Mouse (Mus musculus): Measurements from ENCODE around the gene Adamts12.

Gene Adamts12

GRCm38 (mm10) chr15:11082961-11083569, 18.5 kb downstream of the Adamts12 start:
- DNase-seq (ENCODE audit: low spot score): no peak

DNA sequence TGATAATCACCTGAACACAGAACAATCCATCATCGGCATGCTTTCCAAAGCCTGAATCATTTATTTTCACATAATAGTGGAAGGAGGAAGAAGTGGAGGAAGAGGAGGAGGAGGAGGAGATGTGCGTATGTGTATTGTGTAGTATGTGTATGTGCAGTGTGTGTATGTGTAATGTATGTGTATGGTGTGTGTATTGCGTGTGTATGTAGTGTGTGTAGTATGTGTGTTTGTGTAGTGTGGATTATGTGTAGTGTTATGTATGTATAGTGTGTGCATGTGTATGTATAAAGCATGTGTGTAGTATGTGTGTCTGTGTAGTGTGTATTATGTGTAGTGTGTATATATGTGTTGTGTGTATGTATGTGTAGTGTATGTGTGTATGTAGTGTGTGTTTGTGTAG, 19.1 kb downstream of the Adamts12 start:
- DNase-seq (ENCODE audit: low spot score): no peak

DNA sequence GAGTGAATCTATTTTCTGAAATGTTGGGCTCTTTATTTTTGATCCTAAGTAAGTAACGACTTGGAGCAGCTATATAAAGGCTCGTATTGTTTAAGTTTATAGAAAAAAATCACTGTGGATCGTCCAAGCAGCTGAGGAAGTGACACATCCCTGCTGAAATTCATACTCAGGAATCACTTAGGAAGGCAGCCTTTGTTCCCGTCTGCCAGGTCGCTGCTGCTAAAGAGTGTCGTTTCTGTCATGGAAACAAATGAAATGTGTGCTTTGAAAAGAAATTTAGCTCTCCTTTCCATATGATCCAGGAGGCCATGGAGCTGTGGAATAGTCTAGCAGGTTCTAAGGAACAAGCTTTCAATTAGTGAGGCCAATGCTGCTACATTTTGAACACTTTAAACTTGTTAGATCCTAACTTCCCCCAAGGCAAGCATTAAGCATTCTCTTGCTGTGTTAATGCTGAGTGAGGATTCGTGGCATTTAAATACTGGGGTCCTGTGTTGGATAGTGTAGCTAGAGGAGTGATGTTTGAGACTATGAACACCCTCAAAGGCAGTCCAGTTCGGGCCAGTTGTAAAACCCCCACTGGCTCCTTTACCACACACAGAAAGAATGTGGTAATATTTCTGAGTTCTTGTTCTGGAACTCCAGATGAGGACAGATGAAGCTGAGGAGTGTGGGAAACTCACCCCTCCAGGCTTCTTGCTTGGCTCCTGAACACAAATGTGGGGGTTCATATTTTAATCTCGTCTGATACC, 19.8 kb downstream of the Adamts12 start:
- no peak for DNase-seq (ENCODE audit: low spot score)

- no peak for DNase-seq (ENCODE audit: low spot score)
Measured at GRCm38 (mm10) chr15:11084993-11085365, 20.4 kb downstream of the Adamts12 start.

DNA sequence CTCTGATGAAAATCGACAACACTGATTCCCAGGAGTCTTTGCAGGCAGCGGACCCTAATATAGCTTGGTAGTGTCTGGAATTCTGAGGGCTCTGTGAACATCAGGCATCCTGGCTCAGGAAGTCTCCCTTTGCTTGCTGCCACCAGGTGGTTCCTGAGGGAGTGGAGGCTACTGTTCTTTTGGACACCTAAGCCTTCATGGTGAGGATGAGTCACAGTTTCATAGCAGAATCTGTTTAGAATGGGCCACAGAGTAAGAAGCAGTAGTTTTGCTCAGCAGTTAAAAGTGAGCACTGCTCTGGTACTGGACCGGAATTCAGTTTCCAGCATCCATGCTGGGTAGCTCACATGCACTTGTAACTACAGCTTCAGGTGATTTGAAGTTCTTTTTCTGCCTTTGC, 24.9 kb downstream of the Adamts12 start:
- no peak for DNase-seq (ENCODE audit: low spot score)

DNA sequence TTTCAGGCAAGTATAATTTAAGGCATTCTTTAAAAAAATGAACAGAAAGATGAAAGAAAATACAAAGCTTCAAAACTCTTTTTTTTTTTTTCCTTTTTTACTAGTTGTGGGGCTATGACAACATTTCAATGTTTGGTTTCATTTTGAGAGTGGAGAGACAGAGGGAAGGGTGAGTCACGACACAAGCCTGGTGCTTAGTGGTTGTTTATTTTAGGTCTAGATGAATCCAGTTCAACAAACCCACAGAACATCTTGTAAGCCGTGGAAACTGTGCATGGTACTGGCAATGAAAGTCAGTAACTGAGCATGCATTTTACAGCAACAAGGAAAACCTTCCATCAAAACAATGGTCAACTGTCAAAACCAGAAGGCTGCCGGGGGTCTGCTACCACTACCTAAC, 31.0 kb downstream of the Adamts12 start:
- peak; percentile 8 for DNase-seq (ENCODE audit: low spot score)

- no peak for DNase-seq (ENCODE audit: low spot score)
Measured at GRCm38 (mm10) chr15:11097967-11098702, 33.5 kb downstream of the Adamts12 start.

GRCm38 (mm10) chr15:11098940-11099339, 34.4 kb downstream of the Adamts12 start:
- no peak for DNase-seq (ENCODE audit: low spot score)

GRCm38 (mm10) chr15:11100917-11101316, 36.3 kb downstream of the Adamts12 start:
- no peak for DNase-seq (ENCODE audit: low spot score)

GRCm38 (mm10) chr15:11105101-11105500, 40.5 kb downstream of the Adamts12 start:
- DNase-seq (ENCODE audit: low spot score): no peak

GRCm38 (mm10) chr15:11107376-11107775, 42.8 kb downstream of the Adamts12 start:
- DNase-seq (ENCODE audit: low spot score): no peak

GRCm38 (mm10) chr15:11114631-11115197, 50.1 kb downstream of the Adamts12 start:
- DNase-seq (ENCODE audit: low spot score): no peak

DNA sequence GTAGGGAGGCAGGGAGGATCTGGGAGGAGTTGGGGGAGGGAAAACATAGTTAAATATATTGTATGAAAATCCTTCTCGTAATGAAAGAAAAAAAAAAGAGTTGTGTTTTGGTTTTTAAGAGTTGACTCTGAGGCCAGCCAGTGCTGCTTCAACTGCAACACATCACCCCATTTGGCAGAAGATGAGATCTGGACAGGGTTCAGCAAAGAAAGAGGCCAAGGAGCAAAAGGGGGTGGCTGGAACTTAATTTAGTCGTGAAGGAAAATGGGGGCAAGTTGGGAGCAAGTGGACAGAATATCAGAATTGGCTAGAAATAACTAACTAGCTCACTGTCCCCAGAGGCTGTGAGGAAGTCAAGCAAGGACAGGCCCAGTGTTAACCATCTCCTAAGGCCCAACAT, 51.7 kb downstream of the Adamts12 start:
- no peak for DNase-seq (ENCODE audit: low spot score)

- no peak for DNase-seq (ENCODE audit: low spot score)
Measured at GRCm38 (mm10) chr15:11116853-11117252, 52.3 kb downstream of the Adamts12 start.

DNA sequence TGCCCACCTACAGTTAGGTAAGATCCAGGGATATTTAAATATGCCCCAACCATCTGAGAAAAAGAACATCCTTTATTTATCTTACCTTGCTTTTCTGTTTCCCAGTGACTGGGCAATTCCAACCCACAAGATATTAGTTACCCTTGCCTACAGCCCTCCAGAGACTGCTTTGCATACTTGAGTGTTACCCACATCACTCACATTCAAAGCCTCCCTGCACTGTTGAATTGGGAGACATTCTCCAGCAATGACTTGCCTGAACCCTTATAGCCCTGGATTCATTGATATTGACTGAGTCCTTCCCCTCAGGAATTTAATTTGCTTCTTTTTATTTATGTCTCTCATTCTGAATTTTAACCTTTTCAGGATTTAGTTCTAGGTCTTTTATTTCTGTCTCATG, 53.8 kb downstream of the Adamts12 start:
- no peak for DNase-seq (ENCODE audit: low spot score)

GRCm38 (mm10) chr15:11121721-11122120, 57.1 kb downstream of the Adamts12 start:
- no peak for DNase-seq (ENCODE audit: low spot score)

GRCm38 (mm10) chr15:11125361-11125760, 60.8 kb downstream of the Adamts12 start:
- no peak for DNase-seq (ENCODE audit: low spot score)

GRCm38 (mm10) chr15:11128457-11128856, 63.9 kb downstream of the Adamts12 start:
- no peak for DNase-seq (ENCODE audit: low spot score)

DNA sequence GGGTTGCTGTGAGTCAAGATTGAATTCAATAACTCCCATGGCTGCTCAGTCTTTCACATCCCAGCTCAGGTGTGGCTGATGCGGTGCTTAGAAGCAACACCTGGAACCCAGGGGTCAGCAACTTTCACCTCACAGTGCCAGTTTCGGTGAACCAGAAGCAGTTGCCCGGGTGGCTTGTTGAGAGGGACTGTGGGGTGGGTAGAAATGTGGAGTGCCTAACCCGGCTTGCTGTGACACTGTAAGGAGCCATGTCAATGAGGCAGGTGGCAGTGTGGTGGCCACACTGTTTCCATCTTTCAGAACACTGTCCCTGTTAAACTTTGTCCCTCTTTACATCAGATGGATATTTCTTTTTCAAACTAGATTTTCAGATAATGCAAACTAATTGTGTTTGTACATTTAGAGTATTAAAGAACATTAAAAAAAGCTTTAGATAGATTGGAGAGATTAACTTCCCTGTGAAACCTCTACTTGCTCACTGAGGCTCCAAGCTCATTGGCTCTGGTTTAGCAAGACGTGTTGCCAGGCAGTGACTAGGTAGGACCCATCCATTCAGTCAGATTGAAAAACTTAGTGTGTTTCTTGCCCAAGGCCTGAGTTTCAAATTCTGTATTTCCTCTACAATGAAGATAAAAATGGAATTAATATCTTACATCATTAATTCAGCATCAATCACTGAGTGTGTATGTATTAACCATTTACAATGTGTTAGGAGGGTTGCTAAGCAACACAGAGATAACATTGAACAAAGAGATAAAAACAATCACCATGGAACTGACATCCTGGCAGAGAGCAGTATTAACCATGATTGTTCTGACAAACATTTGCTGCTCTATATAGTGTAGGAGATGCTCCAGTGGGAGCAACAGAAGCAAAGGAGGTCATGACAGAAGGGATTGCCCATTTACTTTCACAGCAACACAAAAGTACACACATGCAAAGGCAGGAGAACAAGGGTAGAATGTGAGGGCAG, 68.3 kb downstream of the Adamts12 start:
- no peak for DNase-seq (ENCODE audit: low spot score)

DNA sequence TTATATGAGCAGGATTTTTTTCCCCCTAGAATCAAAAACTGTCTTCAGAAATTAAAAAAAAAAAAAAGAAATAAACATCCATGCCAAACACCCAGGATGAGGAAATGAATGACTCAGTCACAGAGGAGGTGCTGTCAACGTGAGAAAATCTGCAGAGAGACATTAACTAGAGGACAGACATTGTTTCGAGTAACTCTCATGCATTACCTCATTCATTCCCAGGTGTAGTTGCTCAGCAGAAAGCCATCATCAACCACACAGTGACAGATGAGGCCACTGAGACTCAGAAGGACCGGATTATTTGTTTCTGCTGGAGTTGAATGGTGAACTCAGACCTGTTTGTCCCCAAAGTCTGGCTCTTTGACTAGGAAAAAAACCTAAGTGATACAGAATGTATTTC, 81.0 kb downstream of the Adamts12 start:
- no peak for DNase-seq (ENCODE audit: low spot score)

DNA sequence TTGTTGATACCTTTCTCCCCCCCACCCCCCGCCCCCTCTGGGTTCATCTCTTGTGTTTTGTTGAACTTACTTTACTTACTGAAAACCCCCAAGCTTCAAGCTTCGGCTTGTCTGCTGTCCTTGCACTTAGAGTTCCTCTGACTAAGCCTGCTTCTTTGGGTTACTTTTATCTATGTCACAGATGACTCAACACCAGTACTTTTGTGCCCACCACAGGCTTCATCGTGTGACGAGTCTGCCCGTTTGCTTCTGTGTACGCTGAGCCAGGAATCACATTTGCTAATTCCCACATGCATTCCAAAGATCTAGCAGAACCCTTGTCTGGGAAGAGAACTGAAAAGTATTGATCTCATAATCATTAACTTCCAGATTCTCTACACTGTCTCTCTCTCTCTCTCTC, 94.8 kb downstream of the Adamts12 start:
- no peak for DNase-seq (ENCODE audit: low spot score)

DNA sequence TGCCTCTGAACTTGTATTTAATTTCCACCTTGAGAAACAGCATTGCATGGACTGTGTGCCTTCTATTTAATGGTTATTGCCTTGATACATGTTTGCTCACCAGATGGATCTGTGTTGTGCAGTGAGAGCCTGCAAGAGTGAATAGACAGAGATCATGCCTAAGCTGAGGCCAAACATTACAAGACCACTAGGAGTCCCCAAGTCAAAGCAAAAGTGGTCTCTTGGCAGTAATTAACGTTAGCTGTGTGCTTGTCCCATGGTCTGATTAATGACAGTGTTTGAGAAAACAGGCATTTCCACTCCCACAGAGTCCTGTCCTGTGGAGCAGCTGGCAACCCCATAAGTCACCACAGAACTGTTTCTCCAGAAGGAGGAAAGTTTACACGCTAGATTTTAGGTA, 96.2 kb downstream of the Adamts12 start:
- DNase-seq (ENCODE audit: low spot score): no peak

Measured in left cerebral cortex, adult 11 months (tissue).